Mouse (Mus musculus) right cerebral cortex, postnatal 14 days (tissue): ENCODE results near the gene Gemin5.
A peak's percentile ranks its signal among the peaks of the same experiment; 100 is the strongest.
"Not testable (repeated sequence)": the region's sequence is repeated elsewhere in the genome, so short reads cannot be mapped to it uniquely, and the experiment has no call there.

ENCODE experiments used
- DNase-seq: peaks from one replicate; pipeline ENCODE4 v3.0.0; 2022

Gene Gemin5

GRCm38 (mm10) chr11:58104351-58104791, 64.0 kb downstream of the Gemin5 start:
- peak; percentile 33 for DNase-seq

GRCm38 (mm10) chr11:58103697-58104306, 64.5 kb downstream of the Gemin5 start, which contains the start of gene Cnot8:
Gene Cnot8 (plus strand): TSS chr11:58104153.
- DNase-seq, result peak; percentile 99

DNA sequence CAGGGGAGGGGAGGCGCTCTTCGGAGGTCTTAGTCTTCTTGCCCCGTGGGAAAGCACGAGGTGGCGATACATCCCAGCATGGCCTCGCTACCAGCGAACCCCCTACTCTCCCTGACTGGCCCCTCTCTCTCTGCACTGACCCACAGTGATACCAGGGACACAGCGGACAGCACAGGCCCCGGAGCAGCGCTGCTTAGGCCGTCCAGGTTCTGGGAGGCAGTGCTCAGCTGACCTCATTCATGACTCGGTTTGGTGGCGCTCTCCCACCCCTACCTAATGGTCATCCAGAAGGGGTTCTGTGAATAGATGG, 65.0 kb downstream of the Gemin5 start:
- no peak for DNase-seq

GRCm38 (mm10) chr11:58102581-58103343, 65.6 kb downstream of the Gemin5 start:
- no peak for DNase-seq

- DNase-seq, result no peak
These were observed 66.2 kb downstream of the Gemin5 start for GRCm38 (mm10) chr11:58102146-58102545.

GRCm38 (mm10) chr11:58101194-58101720, 67.1 kb downstream of the Gemin5 start:
- no peak for DNase-seq

DNA sequence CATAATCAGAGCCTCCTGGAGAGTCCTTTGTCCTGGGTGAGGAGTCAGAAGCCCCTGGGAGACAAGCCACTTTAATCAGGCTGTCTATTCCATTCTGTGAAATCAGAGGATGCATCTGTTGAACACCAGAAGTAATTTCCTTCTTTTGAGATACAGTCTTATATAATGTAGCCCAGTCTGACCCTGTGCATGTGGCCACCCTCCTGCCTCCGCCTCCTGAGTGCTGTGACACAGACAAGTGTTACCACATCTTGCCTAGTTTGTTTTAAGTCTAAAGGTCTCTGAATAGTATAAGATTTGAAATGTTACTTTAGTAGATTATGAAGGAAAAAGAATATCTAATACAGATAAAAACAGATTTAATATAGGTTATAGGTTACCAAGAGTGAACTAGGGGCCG, 68.3 kb downstream of the Gemin5 start:
- DNase-seq, result no peak

- DNase-seq, result not testable (repeated sequence)
These were observed 70.0 kb downstream of the Gemin5 start for GRCm38 (mm10) chr11:58098366-58098720.

DNA sequence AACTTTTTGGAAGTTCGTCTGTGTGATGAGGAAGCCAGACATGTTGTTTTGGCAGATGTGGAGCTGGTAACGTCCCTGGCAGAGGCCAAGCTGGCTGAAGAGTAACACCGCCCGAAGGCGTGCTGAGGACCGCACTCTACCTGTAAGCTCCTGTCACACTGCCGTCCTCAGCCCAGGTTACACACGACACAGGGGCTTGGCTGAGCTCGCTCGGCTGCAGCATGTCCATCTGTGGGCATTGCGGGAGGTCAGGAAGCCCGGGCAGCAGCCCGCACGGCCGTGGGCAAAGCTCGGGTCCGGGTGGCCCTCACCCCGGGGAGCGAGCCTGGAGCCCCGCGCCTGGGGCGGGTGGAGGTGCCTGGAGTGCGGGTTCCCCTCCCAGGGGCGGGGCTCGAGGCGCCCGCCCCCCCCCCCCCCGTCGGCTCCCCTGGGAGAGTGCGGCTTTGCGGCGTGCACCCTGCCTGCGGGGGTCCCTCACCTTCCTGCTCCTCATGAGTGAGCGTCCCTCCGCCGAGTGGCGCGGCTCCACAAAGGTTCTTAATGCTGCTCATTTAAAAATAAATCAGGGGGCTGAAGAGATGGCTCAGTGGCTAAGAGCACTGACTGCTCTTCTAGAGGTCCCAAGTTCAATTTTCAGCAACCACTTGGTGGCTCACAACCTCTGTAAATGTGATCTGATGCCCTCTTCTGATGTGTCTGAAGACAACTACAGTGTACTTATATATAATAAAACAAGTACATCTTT, 70.5 kb downstream of the Gemin5 start:
- DNase-seq, result no peak

GRCm38 (mm10) chr11:58096821-58097620, 71.3 kb downstream of the Gemin5 start:
- no peak for DNase-seq

GRCm38 (mm10) chr11:58096160-58096559, 72.2 kb downstream of the Gemin5 start:
- no peak for DNase-seq

GRCm38 (mm10) chr11:58095561-58095960, 72.8 kb downstream of the Gemin5 start:
- no peak for DNase-seq

- no peak for DNase-seq
These were observed 73.6 kb downstream of the Gemin5 start for GRCm38 (mm10) chr11:58094766-58095165.

- DNase-seq, result no peak
These were observed 75.3 kb downstream of the Gemin5 start, which contains the start of gene Gm12248 for GRCm38 (mm10) chr11:58093021-58093528. Gene Gm12248 (minus strand): TSS chr11:58093134.

DNA sequence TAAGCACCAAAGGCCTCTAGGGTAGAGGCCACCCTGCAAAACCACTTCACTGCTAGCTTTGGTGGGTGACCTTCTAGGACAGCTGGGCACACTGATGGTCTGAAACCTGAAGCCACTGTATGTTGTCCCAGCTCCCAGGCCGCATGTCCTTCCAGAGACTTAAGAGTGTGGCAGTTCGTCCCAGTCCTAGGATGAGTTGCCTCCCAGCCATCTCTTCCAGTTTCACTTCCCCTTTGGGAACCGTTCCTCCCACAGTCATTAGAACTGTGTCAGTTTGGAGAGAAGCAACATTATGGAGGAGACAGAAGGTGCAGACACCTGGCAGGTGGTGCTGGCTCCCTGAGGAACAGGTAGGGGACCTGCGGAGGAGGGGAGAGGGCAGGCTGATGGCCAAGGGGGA, 75.8 kb downstream of the Gemin5 start:
- no peak for DNase-seq

- DNase-seq, result no peak
These were observed 86.6 kb downstream of the Gemin5 start for GRCm38 (mm10) chr11:58081716-58082115.

DNA sequence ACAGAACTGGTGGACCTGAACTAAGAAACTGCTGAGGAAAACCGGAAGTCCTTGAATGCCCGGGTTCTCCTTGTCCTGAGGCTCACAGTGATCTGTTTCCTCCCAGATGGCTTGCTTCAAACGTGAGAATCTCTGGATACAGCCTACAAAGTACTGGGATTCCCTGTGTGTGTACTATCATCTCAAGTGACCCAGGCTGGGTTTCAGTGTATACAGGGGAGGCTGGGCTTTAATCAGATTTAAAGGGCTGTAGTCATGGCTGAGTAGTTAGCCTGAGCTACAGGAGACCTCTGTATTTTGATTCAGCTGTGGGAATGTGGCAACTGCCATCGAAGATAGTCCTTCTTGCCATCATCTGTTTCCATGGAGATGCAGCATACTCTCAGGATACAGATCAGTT, 91.1 kb downstream of the Gemin5 start:
- DNase-seq, result no peak

DNA sequence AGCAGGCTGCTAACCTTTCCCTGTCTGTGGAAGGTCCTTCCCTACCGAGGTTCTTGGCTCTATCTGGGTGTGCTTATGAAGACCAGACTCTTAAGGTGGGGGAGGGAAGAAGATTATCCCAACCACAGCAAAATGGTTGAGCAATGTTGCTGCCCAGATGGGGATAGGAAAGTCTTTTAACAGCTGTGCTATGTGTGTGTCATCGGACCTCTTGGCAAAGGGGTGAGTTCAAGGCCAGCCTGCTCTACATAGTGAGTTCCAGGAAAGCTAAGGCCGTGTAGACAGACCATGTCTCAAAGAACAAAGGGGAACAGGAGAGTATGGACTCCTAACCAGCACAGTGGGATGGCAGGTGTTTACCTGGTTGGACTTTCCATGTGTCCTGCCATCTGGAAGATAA, 95.4 kb downstream of the Gemin5 start:
- no peak for DNase-seq
